Mouse (Mus musculus) thymus, postnatal 25 days (tissue): Measurements from ENCODE around the gene Ankef1.

ENCODE experiments used
- DNase-seq: peaks from one replicate; pipeline ENCODE4 v3.0.0; 2022

Ankef1 gene

DNA sequence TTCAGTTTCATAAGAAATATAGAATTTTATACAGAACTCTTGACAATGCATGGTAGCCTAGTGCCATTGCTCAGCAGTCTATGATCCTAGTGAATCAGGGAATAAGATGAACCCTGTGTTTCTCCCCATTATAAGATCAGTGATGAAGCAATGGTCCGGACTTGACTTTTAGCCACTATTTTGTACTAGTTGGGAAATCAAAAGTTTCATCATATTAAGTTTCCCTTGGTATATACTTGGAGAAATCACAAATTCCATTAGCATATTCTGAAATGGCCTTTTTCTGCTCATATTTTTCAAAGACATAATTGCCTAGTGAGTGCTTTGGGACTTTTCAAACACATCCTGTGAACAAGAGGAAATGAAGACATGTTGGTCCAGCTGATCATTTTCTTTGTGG lies at the start of gene Ankef1:
Gene Ankef1 (plus strand): TSS at position 260 of the 400 bp plus-strand sequence.
- DNase-seq, result no peak

- DNase-seq, result no peak
These were observed 45.2 kb upstream of the Ankef1 start for GRCm38 (mm10) chr2:136456468-136456867.

- no peak for DNase-seq
These were observed 44.8 kb upstream of the Ankef1 start for GRCm38 (mm10) chr2:136456875-136457274.

DNA sequence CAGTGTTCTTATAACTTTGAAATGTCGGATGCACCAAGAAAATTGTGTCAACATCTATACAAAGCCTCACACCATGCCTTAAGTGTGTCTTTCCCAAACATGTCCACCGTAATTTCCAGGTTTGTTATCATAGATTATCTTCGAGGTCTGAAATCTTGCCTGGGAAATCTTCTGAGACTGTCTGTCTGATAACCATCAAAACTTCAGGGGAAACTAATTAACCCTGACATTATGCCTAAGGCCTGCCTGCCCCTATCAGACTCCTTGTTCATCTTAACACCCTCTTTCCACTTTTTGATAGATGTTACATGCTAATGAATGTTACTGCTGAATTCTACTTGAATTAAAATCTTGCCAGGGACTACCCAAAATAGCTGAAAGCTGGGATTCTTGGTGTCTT lies 24.1 kb upstream of the Ankef1 start:
- DNase-seq, result no peak

DNA sequence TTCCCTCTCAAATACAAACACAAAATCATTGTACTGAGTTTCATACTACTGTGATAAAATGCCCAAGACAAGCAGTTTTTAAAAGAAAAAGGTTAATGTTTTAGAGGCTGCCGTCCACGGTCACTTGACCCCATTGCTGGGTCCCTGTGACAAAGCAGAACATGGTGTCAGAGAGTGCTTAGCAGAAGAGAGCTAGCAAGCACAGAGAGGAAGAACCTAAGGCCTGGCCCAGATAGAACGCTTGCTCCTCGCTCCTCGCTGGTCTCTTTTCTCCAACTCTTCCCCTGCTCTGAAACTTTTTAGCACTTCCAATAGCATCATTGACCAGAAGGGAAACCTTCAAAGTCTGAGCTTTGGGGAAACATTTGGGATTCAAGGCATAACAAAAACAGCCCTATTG lies 19.4 kb upstream of the Ankef1 start:
- DNase-seq, result no peak

DNA sequence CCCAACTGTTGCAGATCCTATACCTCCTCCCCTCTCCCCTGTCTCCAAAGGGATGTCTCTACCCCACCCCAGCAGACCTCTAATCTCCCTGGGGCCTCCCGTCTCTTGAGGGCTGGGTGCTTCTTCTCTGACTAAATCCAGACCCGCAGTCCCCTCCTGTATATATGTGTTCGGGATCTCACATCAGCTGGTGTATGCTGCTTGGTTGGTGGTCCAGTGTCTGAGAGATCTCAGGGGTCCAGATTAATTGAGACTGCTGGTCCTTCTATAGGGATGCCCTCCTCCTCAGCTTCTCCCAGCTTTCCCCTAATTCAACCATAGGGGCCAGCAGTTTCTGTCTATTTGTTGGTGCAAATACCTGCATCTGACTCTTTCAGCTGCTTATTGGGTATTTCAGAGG lies 18.7 kb upstream of the Ankef1 start:
- no peak for DNase-seq

DNA sequence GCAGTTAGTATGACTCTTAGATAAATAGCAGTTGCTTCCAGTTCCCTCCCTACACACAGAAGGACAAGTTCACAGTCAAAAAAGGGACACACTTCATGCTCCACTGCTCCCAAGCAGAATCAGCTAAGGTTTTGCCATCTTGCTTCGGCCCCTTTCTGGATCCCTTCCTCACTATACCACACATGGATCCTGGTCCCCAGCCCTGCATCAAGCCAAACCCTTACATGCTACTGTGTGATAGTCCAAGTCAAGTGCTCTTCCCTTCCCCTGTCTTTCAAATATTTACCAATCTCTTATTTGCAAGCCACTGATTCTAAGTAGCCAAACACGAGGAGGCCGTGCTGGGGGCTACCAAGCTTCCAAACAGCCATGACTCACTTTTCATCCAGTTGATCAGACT lies 16.8 kb upstream of the Ankef1 start:
- no peak for DNase-seq

- DNase-seq, result no peak
These were observed 16.3 kb upstream of the Ankef1 start for GRCm38 (mm10) chr2:136485401-136485800.

DNA sequence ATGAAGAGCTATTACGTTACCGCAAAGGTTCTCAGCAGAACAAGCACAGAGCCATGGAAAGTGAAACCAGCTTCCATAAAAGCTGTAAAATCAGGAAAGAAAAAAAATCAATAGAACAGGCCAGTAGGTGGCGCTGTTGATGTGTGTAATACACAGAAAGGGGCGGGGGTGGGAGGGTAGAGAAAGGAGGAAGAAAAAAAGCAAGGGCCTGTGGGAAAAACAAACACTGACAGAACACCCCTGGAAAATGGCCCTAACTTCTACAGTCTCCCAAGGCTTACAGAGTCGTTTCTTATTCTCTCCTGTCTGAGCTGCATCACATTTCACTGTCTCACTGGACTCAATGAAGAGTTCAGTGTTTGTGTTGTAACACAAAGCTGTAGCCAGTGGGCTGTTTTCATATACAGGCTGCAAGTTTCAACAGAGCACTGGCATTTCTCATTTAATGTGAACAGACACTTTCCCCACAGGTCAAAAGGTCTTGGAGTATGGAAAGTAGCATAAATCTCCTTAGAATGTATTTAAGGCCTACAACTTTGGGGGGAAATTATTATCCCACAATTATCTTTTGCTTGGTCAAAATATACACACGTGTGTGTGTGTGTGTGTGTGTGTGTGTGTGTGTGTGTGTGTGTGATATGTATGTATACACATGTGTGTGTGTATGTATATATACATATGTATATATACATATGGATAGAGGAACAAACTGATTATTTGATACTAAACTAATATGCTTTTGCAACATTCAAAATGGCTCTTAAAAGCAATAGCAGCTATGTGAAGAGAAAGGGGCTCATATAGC lies 15.7 kb upstream of the Ankef1 start:
- no peak for DNase-seq

DNA sequence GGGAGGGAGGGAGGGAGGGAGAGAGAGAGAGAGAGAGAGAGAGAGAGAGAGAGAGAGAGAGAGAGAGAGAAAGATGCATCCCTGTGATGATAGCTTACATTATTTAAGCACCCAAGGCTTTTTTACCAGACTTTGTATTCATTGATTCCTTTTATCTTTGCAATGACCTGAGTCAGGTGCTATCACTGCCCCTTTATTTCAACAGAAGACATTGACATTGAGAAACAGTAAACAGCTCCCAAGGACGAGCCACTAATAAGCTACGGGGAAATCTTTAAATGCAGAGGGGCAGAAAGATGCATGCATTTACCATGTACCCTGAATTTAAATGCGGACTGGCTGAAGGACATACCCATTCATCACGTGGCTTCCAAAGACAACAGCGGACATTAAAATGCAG lies 14.7 kb upstream of the Ankef1 start:
- no peak for DNase-seq

- DNase-seq, result no peak
These were observed 9.4 kb downstream of the Ankef1 start for GRCm38 (mm10) chr2:136511073-136511472.

- DNase-seq, result no peak
These were observed 10.0 kb downstream of the Ankef1 start for GRCm38 (mm10) chr2:136511756-136512155.

DNA sequence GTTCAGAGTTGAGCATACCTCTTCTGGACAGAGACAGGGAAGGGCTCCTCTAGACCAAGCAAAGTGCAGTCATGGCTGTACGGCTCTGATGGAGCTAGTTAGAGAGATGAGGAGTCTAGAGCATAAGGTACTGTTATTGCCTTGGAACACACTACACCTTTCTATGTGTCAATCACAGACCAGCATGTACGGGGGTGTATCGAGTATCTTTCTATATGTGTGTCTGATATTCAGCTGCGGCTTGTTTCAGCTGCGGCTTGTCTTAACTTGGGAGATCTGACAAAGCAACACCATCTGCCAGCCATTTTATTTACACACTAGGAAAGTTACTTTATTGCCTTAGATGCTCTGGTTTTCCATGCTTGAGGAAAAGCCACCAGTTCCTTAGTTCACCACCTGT lies 11.1 kb downstream of the Ankef1 start:
- DNase-seq, result no peak

DNA sequence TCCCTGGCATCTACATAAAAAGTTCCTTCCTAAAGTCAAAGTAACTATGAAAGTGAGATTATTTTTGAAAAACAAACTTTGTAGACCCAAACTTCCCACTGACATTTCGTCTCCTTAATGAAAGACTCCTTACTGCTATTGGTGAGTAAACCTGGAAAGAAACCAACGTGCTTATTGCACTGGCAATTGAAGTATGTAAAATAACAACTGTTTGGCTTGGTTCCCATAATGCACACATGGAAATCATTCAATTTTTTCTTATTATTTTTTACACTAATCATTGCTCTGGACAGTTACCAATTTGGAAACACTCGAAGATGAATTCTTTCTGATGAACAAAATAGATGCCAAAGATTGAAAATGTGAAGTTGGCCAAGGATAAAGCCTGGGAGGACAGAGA lies 12.1 kb downstream of the Ankef1 start:
- no peak for DNase-seq

DNA sequence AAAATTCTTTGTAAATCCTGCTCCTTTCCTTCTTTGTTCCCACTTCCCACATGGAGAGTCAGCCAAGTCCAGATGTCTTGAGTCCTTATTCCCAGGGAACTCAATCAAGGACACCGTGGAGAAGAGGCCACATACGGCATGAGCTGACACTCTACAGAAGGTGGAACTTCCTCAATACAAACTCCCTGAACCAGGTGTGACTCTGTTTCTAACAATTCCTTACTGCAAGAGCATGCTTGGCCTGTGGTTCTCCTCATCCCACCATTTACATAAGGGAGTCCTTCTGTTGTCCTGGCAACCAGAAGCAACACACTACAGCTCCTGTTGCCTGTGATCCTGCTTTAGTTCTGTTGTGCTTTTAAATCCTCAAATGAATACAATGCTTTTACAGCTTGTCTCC lies 13.8 kb downstream of the Ankef1 start:
- DNase-seq, result no peak

- DNase-seq, result no peak
These were observed 27.2 kb downstream of the Ankef1 start for GRCm38 (mm10) chr2:136528937-136529336.

GRCm38 (mm10) chr2:136532033-136532432 lies 30.3 kb downstream of the Ankef1 start:
- peak; percentile 11 for DNase-seq

DNA sequence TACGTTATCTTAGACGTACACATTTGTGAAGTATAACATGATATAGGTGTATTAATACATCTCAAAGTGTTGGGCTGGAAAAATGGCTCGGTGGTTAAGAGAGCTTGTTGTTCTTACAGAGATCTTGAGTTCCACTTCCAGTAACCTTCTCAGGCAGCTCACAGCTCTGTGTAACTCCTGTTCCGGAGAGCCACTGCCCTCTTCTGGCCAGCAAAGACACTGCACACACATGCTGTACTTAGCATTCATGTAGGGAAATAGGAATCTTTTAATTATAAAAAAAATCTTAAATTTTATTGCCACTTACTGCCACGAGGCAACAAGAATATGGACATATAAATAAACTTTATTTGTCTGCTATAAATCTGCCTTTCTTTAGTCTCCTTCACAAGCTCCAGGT lies 56.3 kb downstream of the Ankef1 start:
- no peak for DNase-seq

GRCm38 (mm10) chr2:136562336-136562735 lies 60.6 kb downstream of the Ankef1 start:
- no peak for DNase-seq

DNA sequence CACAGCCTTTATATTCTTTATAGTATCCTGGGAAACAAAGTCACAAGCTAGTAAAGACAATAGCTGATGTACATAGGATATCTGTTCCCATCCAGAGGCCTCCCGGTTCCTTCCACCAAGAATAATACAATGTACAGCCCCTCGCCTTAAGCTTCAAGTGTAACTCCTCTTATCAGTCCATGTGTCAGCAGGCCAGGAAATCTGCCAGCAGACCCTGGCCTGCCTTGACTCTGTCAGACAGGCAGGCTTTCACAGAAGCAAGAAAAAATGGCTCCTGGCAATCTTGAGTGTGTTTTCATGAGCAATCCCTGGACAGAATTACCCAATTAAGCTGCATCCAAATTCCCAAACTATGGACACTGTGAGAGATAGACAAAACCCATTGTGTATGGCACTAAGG lies 69.1 kb downstream of the Ankef1 start:
- DNase-seq, result no peak

DNA sequence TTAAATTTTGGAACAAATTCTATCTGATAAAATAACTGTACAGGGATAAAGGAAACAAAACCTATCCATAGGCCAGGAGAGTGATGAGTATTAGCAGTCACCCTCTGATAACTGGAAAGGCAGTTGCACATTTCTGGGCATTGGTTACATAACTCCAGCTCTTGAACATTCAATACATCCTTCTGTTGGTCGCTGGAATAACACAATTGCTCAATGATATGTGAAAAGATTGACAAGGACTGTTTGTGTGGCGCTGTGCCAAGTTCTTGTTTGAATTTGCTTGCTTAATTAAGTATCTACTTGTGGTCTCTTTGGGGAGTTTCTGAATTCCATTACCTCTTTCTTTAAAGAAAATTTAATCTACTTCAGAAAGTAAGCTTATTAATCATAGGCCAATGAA lies 81.1 kb downstream of the Ankef1 start:
- no peak for DNase-seq

DNA sequence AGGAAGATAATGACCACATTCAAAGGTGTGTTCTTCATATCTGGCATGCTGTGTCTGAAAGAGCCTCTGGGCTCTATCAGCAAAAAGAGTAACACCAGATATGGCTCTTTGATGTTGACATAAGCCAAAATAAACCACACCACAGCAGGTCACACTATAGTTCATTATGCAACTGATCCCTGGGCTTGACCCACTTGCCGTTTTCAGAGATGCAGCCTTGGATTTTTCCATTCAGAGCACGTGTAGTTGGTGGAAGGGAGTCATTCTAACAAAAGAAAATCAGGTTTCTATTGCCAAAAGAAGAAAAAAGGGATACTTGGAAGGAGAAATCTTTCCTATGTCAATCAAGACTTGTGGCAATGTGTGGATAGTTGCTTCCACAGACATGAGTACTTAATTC lies 87.1 kb downstream of the Ankef1 start:
- DNase-seq, result no peak

DNA sequence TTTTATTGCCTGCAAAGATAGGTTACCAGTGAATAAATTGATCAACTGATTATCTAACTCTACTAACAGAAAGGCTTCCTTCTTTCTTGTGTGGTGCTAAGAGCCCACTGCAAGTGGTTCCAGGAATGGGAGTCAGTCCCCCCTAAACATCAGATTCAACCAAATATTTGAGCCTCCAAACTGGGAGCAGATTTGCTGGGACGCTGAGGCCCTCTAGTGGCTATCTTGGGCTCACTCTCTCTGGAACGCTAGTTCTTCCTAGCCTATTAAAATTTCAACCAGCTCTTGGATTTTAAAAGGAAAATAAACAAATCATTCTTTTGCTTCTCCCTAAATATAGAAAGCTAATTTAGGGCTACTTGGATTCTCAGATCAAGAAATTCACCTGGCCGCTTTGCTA lies 94.7 kb downstream of the Ankef1 start:
- DNase-seq, result no peak

DNA sequence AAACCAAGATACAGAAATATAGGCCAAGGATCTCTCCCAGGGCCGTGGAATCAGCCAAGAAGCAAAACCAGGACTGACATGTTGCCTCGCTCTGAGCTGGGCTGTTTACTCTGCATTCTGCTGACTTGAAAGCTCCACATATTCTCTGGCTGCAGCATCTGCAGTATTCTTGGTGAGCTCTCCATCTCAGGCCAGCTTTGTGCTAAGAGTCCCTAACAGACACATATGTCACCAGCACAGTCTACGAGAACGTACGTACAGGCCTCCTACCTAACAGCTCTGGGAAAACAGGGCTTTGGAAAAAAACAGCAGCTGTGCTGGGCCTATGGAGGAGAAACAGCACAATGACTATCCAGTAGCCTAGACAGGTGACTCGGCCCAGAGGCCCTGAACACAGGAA lies 97.0 kb downstream of the Ankef1 start:
- no peak for DNase-seq

DNA sequence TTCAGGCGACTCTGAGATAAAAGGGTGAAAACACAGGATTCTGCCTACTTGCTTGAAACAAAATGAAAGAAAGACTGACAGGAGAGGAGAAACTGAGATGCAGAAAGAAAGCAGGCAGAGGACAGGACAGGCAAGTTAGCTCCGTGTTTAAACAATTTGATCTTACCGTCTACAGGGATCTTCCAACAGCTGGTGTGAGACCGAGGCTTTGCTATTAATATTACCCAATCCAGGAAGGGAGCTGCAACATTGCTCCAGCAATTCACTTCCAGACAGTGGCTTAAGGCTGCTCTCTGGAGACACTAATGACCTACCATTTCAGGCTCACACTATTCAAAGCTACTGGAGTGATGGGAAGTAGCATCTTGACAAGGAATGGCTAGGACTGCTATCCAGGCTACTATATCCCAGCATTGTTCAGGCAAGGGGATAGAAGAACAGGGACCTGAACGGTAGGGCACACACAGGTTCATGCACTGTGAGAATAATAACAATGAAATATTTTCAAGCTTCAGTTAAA lies 99.0 kb downstream of the Ankef1 start:
- no peak for DNase-seq
